Mouse (Mus musculus) heart, embryonic 11.5 days (tissue): ENCODE results near the gene Pdcd1lg2. TPM values are rescaled to one million over a fixed set of nuclear protein-coding genes. Genes with fewer than 3 reads are reported as not detected.

ENCODE experiments used
- ATAC-seq: fragments of 200-750 bp; cut with Nextera tagmentation; replicated peaks from 2 replicates; pipeline ENCODE4 v1.8.0; 2017; ENCODE audit warnings: moderate library complexity; ENCODE audit not compliant: insufficient number of reproducible peaks, low FRiP score, low TSS enrichment
- H3K27ac ChIP-seq: fragments of 300-500 bp; sonication (generic); 2 replicates; pipeline ENCODE4 v1.5.1; 2014; ENCODE audit warnings: mild to moderate bottlenecking, low read depth, low read length
- H3K27me3 ChIP-seq: fragments of 300-500 bp; sonication (generic); 2 replicates; pipeline ENCODE4 v1.6.1; 2014; ENCODE audit warnings: mild to moderate bottlenecking, low read length, mixed read lengths; ENCODE audit not compliant: control insufficient read depth, insufficient read depth
- H3K36me3 ChIP-seq: fragments of 300-500 bp; sonication (generic); 2 replicates; pipeline ENCODE4 v1.6.1; 2014; ENCODE audit warnings: mild to moderate bottlenecking, low read length, moderate library complexity, mixed read lengths; ENCODE audit not compliant: control insufficient read depth, insufficient read depth
- H3K4me1 ChIP-seq: fragments of 300-500 bp; sonication (generic); 2 replicates; pipeline ENCODE4 v1.6.1; 2014; ENCODE audit warnings: low read length; ENCODE audit not compliant: control insufficient read depth, insufficient read depth
- H3K4me2 ChIP-seq: fragments of 300-500 bp; sonication (generic); 2 replicates; pipeline ENCODE4 v1.6.1; 2014; ENCODE audit warnings: mild to moderate bottlenecking, moderate library complexity
- H3K4me3 ChIP-seq: fragments of 300-500 bp; sonication (generic); 2 replicates; pipeline ENCODE4 v1.5.1; 2014; ENCODE audit warnings: low read depth, low read length
- H3K9ac ChIP-seq: fragments of 300-500 bp; sonication (generic); 2 replicates; pipeline ENCODE4 v1.6.1; 2014; ENCODE audit warnings: mild to moderate bottlenecking, low read depth, low read length, moderate library complexity
- H3K9me3 ChIP-seq: fragments of 300-500 bp; sonication (generic); replicated peaks from 2 replicates; pipeline ENCODE4 v1.6.1; 2016; ENCODE audit warnings: low read length; ENCODE audit not compliant: control insufficient read depth
- WGBS: fragments of 180-500 bp; shearing (Covaris S2); extraction: QIAGEN DNeasy Blood & Tissue Kit; methylation state at CpG from one replicate; pipeline ENCODE4 v1.1.7; 2014; ENCODE audit not compliant: insufficient replicate concordance; 5-methylcytosine and 5-hydroxymethylcytosine counted together
- polyA plus RNA-seq: library from polyadenylated mRNA; unstranded; fragments of >200 nt; fragmentation: Nextera tagmentation; extraction: Ambion mirVana; gene quantifications from 2 replicates; pipeline ENCODE4 v1.2.1, GENCODE M21; 2014

Gene Pdcd1lg2
- polyA plus RNA-seq, 1 experiment from 2014 or later: not detected

DNA sequence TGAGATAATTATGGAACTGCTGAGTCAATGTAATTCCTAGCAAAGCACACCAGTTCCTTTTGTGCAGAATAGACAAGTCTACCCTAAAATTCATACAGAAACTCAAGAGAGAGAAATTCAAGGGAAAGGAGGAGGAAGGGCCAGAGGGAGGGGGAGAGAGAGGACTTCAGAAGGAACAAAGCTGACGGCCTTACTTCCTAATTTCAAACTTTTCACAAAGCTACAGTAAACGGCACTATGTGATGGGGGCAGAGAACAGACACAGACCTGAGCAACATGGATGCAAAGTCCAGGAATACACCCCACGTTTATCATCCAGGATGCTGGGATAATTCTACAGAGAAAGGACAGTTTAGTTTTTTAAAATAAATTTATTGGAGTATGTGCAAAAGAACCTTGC is 8.8 kb downstream of the Pdcd1lg2 start:
- no peak for ATAC-seq
- WGBS: 65% methylated on average over 3 of the region's 3 CpGs
- H3K4me2 ChIP-seq: no peak overlapping the region
- no peak overlapping the region for H3K27ac ChIP-seq
- H3K27me3 ChIP-seq: no peaks in the 10 kb centered on the region
- H3K4me3 ChIP-seq: no peak overlapping the region
- no peak overlapping the region for H3K9ac ChIP-seq
- H3K4me1 ChIP-seq: peaks cover 10% of the 10 kb centered on the region; the same call in 1 of the 2 replicates
- no peaks in the 10 kb centered on the region for H3K36me3 ChIP-seq
- no peaks in the 10 kb centered on the region for H3K9me3 ChIP-seq

DNA sequence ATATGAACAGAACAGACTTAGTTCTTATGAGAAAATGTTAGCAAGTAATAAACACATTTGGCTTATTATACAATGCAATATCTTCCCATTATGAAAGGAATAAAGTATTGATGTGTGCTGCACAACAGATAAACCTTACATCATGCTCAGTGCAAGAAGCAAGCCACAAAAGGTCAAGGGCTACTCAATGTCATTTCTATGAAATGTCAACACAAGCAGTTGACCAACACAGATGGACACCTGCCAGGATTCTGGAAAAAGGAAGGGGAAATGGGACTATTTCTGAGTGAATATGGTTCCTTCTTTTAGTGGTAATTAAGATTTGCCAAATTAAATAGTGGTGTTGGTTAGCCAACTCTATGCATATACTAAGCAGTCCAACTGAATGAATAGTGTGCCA is 9.2 kb downstream of the Pdcd1lg2 start:
- Histone ChIP-seq H3K4me2 (no peak overlapping the region), H3K27me3 (no peaks in the 10 kb centered on the region), H3K4me1 (peaks cover 10% of the 10 kb centered on the region; the same call in 1 of the 2 replicates), H3K36me3 (no peaks in the 10 kb centered on the region), H3K4me3 (no peak overlapping the region), H3K27ac (no peak overlapping the region), H3K9me3 (no peaks in the 10 kb centered on the region), H3K9ac (no peak overlapping the region)
- ATAC-seq: no peak

DNA sequence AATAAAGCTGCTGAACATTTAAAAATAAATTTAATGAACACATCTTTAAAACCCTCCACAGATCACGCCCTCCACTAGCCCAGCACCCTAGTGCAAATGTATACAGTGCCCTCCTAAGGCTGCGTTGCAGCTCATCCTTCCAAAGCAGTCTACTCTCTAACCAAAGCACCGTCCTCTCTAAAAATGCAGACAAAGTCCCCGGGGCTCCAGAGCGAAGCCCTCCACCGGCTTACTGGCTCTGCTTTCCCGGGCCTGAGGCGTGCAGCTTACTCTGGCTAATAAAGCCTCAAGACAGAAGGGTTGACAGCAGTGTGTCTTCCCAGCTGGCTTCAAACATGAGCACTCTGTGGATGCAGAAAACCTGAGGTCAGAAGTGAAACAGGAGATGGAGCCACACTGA is 9.7 kb downstream of the Pdcd1lg2 start:
- Histone ChIP-seq H3K4me2 (no peak overlapping the region), H3K9me3 (no peaks in the 10 kb centered on the region), H3K27ac (no peak overlapping the region), H3K9ac (no peak overlapping the region), H3K27me3 (no peaks in the 10 kb centered on the region), H3K36me3 (no peaks in the 10 kb centered on the region), H3K4me3 (no peak overlapping the region), H3K4me1 (peaks cover 10% of the 10 kb centered on the region; the same call in 1 of the 2 replicates)
- no peak for ATAC-seq
- WGBS: 78% methylated on average over 8 of the region's 8 CpGs

DNA sequence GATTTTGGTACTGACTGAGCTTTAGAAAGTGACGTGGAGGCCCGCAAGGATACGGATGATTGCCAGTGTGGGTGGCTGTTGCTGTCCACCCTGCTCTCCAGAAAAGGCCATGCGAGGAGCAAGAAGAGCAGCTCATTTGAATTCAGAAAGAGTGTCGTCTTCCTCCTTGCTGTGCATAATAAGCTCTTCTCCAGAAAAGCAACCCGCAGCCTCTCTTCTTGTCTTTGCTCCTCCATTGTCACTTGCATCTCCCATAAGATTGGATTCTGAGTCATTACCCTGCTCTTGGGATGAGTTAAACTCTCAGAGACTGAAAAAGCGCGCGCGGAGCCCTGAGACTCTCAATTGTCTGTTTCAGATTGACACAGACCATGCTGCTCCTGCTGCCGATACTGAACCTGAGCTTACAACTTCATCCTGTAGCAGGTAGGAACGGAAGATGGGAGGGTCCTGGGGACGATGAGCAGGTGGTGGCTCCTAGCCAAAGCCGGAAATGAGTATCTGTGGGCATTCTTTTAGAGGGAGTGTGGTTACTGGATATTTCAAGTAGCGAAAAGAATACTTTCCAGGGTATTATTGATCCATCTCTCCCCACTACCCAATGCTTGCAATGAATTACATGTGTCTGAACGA is 11.4 kb downstream of the Pdcd1lg2 start:
- Histone ChIP-seq H3K9me3 (no peaks in the 10 kb centered on the region), H3K4me1 (peaks cover 10% of the 10 kb centered on the region; the same call in 1 of the 2 replicates), H3K27ac (no peak overlapping the region), H3K36me3 (no peaks in the 10 kb centered on the region), H3K27me3 (no peaks in the 10 kb centered on the region), H3K9ac (no peak overlapping the region), H3K4me3 (no peak overlapping the region), H3K4me2 (no peak overlapping the region)
- no peak for ATAC-seq
- WGBS: 86% methylated on average over 16 of the region's 16 CpGs

DNA sequence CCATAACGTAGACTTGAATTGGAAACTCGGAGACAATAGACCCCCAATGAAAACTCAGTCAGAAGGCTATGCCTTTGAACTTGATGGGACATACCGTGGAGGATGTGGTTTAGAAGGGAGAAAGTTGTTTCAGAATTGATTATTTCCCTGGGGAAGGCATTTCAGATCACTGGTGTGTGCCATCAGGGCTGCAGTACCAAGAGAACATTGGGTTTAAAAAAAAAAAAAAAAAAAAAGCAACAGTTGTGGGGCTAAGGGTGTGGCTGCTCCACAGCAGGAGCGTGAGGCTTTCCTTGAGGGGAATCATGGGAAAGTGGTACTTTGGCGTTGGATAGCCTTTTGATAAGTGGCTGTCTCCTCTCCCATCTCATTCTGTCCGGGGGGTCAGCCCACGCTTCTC is 12.1 kb downstream of the Pdcd1lg2 start:
- H3K9ac ChIP-seq: no peak overlapping the region
- 79% methylated on average over 7 of the region's 7 CpGs for WGBS
- H3K4me1 ChIP-seq: peaks cover 9% of the 10 kb centered on the region; the same call in 1 of the 2 replicates
- no peaks in the 10 kb centered on the region for H3K27me3 ChIP-seq
- no peak overlapping the region for H3K4me3 ChIP-seq
- no peaks in the 10 kb centered on the region for H3K36me3 ChIP-seq
- no peaks in the 10 kb centered on the region for H3K9me3 ChIP-seq
- no peak overlapping the region for H3K27ac ChIP-seq
- no peak for ATAC-seq
- no peak overlapping the region for H3K4me2 ChIP-seq

DNA sequence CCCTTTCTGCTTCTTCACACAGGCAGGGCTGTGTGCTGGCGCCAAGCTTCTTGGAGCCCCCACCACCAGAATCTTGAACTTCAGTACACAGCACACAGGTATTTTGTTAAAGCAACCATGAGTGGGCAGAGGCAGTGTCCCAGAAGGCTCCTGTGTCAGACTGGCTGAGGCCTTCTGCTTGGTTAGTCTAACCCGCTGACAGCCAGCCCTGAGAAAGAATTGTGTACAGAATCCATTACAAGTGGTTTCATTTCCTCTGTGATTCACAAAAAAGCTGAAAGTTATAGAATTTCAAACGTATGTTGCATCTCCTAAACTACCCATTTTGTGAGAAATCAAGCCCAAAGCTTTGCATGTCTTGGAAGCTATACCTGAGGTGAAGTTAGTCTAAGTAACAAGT is 19.8 kb downstream of the Pdcd1lg2 start:
- ATAC-seq: no peak
- Histone ChIP-seq H3K4me1 (no peaks in the 10 kb centered on the region), H3K9ac (no peak overlapping the region), H3K36me3 (no peaks in the 10 kb centered on the region), H3K27ac (no peak overlapping the region), H3K4me3 (no peak overlapping the region), H3K27me3 (no peaks in the 10 kb centered on the region), H3K9me3 (peaks cover 3% of the 10 kb centered on the region; the same call in 1 of the 2 replicates), H3K4me2 (no peak overlapping the region)
- 79% methylated on average over 3 of the region's 3 CpGs for WGBS

DNA sequence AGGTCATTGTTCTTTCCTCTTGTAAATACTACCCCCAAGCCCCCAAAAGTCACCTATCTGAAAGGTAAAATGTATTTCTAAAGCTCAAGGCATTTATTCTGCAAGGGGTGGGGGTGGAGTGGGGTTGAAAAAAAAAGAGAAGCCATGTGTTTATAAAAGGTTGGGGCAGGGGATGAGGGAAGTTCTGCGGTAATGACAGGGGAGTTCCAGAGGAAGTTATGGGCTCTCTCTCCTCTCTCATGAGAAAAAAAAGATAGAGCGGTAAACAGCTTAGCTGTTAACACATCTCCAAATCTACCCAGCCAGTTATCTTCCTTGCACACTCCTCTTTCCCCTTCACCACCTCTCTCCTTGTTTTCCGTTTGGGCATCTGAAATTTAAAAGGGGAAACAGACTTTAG is 20.2 kb downstream of the Pdcd1lg2 start:
- Histone ChIP-seq H3K4me1 (no peaks in the 10 kb centered on the region), H3K27me3 (no peaks in the 10 kb centered on the region), H3K36me3 (no peaks in the 10 kb centered on the region), H3K9ac (no peak overlapping the region), H3K9me3 (peaks cover 3% of the 10 kb centered on the region; the same call in 1 of the 2 replicates), H3K4me3 (no peak overlapping the region), H3K4me2 (no peak overlapping the region), H3K27ac (no peak overlapping the region)
- ATAC-seq: no peak
- WGBS: 59% methylated on average over 3 of the region's 3 CpGs

DNA sequence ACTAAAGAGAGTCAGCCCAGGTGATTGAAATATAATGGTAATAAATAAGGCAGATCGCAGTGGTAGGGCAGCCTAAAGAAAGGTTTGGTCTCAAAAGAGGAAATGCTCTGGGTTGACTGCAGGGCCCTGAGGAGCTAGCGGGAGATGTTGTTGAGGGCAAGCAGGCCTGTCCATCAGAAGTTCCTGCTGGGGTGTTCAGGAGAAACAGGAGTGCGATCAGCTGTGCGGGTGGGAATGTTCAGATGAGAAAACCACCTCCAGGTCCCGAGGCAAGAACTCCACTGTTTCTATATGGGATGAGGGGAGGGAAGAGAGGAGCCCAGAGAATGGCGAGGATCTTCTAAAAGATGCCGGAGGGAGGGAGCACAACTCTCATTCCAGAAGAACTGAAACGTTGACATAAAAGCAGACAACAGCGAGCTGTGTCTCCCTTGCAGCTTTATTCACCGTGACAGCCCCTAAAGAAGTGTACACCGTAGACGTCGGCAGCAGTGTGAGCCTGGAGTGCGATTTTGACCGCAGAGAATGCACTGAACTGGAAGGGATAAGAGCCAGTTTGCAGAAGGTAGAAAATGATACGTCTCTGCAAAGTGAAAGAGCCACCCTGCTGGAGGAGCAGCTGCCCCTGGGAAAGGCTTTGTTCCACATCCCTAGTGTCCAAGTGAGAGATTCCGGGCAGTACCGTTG is 26.2 kb downstream of the Pdcd1lg2 start:
- ATAC-seq: no peak
- no peak overlapping the region for H3K4me2 ChIP-seq
- no peak overlapping the region for H3K4me3 ChIP-seq
- no peak overlapping the region for H3K27ac ChIP-seq
- 79% methylated on average over 18 of the region's 18 CpGs for WGBS
- H3K36me3 ChIP-seq: no peaks in the 10 kb centered on the region
- H3K9ac ChIP-seq: no peak overlapping the region
- H3K4me1 ChIP-seq: no peaks in the 10 kb centered on the region
- H3K27me3 ChIP-seq: no peaks in the 10 kb centered on the region
- H3K9me3 ChIP-seq: no peaks in the 10 kb centered on the region

DNA sequence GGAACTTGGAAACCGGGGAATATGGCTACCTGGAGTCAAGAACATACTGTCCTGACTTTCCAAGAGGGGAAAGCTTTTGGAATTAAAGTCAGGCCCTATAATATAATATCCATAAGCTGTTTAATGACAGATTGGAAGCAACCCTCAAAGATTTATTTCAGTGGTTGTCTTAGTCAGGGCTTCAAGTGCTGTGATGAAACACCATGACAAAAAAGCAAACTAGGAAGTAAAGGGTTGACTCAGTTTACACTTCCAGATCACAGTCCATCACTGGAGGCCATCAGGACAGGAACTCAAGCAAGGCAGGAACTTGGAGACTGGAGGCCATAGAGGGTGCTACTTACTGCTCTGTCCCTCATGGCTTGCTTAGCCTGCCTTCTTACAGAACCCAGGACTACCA is 27.1 kb downstream of the Pdcd1lg2 start:
- Histone ChIP-seq H3K27me3 (no peaks in the 10 kb centered on the region), H3K4me3 (no peak overlapping the region), H3K4me1 (no peaks in the 10 kb centered on the region), H3K4me2 (no peak overlapping the region), H3K36me3 (no peaks in the 10 kb centered on the region), H3K9me3 (no peaks in the 10 kb centered on the region), H3K9ac (no peak overlapping the region), H3K27ac (no peak overlapping the region)
- ATAC-seq: no peak
- WGBS: 77% methylated on average over 1 of the region's 1 CpGs
